Mouse (Mus musculus): Measurements from ENCODE around the gene Arxes1.
"Not testable (repeated sequence)": the region's sequence is repeated elsewhere in the genome, so short reads cannot be mapped to it uniquely, and the experiment has no call there.

Gene Arxes1

DNA sequence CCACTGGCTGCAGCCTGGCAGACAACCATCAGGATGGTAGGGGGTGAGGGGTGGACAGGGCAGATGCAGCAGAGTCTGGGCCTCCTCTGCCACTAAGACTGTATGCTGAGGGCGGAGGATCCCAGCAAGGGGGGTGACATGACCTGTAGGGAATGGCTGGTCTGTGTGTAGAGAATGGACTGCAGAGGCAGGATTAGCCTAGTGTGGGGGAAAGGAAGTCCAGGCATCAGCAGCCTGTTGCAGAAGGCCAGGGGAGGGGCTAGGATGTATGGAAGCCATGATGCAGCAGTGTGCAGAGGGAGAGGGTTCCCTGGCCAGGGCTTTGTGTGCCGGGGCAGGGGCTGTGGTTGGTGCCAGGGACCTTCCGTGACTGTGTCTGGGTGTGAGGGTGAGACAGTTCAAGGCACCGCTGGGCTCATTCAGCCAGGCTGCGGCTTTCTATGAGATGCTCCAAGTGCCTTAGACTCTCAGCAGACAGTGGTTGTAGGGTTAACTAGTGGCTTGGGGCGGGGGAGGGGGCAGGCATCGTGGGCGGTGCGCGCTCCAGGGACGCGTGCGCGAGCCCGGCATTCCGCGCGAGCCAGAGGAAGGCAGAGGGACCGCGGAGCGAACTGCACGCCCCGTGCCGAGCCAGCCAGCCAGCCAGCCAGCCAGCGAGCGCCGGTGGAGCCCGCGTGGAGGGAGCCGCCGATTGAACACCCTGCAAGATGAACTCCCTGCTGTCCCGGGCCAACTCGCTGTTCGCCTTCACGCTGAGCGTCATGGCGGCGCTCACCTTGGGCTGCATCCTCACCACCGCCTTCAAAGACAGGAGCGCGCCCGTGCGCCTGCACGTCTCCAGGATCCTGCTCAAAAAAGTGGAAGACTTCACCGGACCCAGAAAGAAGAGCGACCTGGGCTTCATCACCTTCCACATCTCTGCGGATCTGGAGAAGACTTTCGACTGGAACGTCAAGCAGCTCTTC is at the start of gene Arxes1:
Arxes1 (plus strand) TSS at position 569 of the 965 bp plus-strand sequence.
- DNase-seq (ENCODE audit: low read depth, low spot score) = peak; percentile 28

DNA sequence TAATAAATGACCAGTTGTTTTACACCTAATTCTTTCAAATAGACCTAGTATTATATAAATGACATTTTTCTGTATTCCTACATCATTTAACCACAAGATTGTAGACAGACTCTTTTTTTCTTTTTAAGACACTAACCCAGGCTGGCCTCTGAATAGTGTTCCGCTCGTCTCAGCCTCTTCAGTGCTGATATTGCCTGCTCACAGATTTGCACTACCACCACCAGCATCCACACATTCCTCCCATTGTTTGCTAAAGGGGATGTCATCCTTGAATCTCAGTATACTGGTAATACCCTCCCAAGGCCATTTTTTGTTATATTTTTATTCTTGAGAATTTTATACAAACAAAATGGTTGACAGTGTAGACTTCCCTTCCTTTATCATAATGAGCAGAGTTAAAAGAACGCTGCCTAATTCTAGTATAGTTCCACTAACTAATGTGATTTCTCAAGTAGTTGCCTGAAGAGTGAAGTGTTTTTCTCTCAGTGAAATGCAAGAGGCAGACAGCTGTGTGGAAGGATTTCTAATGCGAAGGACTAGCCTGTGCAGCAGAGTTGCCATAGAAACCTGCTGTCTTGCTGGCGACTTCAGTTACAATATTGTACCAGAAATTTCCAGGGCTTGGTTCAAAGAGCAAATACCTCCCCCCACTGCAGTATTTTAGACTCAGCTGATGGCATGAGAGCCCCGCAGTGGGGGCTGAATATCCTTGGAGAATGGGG is 48.5 kb upstream of the Arxes1 start:
- DNase-seq (ENCODE audit: low read depth, low spot score) = no peak

DNA sequence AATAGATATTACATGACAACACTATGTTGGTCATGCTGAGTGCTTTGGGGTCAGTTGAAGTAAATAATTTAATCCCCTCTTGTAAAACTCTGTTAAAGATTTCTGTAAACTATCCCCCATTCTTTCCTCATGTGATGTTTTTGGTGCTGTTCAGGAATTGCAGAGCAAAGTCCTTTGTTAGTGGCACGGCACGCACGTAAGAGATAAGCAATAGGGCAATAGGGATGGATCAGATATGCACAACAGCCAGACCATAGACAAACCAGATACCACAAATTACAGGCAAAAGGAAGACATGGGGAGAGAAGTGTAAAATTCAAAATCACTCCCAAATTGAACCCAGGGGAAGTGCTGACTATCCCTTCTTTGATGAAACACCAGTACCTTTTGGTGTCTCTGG is 46.9 kb upstream of the Arxes1 start:
- no peak for DNase-seq (ENCODE audit: low read depth, low spot score)

DNA sequence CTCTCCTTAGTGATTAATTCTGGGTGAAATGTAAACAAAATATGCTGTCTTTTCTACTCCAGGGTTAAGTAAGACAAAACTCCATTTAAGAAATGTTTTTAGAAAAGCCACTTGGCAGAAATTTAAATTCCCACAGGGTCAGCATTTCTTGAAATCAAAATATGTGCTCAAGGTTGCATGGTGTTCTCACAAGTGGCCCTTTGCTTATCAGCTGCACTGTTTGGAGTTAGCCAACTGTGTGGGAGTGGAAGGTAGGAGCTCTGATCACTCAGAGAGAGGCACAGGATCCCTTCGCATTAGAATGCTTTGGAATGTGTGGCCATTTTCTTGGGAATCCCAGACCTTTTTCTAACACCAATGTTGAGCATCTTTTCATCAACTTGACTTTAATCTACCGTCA is 42.5 kb upstream of the Arxes1 start:
- no peak for DNase-seq (ENCODE audit: low read depth, low spot score)

DNA sequence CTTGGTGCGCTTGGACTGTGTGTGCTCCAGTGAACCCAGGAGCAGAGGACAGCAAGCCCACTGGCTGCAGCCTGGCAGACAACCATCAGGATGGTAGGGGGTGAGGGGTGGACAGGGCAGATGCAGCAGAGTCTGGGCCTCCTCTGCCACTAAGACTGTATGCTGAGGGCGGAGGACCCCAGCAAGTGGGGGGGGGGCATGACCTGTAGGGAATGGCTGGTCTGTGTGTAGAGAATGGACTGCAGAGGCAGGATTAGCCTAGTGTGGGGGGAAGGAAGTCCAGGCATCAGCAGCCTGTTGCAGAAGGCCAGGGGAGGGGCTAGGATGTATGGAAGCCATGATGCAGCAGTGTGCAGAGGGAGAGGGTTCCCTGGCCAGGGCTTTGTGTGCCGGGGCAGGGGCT is 40.0 kb upstream of the Arxes1 start:
- peak; percentile 13 for DNase-seq (ENCODE audit: low read depth, low spot score)

DNA sequence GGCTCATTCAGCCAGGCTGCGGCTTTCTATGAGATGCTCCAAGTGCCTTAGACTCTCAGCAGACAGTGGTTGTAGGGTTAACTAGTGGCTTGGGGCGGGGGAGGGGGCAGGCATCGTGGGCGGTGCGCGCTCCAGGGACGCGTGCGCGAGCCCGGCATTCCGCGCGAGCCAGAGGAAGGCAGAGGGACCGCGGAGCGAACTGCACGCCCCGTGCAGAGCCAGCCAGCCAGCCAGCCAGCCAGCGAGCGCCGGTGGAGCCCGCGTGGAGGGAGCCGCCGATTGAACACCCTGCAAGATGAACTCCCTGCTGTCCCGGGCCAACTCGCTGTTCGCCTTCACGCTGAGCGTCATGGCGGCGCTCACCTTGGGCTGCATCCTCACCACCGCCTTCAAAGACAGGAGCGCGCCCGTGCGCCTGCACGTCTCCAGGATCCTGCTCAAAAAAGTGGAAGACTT is 39.5 kb upstream of the Arxes1 start, which contains the start of gene Arxes2:
Arxes2 (plus strand) TSS at position 161 of the 456 bp plus-strand sequence.
- not testable (repeated sequence) for DNase-seq (ENCODE audit: low read depth, low spot score)

DNA sequence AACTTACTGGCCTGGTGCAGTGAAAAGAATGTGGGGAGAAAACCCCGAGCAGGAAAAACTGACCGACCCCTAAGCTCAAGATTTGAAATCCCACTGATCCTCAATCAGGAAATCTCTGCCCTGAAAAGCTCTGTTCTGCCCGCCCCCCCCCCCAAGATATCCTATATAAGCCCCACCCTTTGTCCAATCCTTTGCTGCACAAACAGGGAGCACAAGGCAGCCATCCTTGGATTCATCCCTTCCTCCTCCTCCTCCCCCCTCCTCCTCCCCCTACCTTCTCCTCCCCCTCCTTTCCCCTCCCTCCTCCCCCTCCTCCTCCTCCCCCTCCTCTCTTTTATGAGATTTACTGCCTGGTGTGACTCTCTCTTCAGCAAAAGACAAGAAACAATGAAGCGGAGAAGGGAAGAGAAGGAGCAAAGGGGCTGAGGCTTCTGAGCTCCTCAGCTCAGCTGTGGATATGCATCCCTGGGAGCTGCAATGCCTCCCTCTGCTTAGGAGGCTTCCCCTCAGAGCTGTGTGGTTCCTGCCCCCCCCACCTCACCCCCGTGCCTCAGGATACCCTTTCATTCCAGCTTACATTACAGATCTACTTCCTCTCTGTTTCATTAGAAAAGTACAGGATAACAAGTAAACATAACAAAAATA is 25.8 kb upstream of the Arxes1 start:
- no peak for DNase-seq (ENCODE audit: low read depth, low spot score)

DNA sequence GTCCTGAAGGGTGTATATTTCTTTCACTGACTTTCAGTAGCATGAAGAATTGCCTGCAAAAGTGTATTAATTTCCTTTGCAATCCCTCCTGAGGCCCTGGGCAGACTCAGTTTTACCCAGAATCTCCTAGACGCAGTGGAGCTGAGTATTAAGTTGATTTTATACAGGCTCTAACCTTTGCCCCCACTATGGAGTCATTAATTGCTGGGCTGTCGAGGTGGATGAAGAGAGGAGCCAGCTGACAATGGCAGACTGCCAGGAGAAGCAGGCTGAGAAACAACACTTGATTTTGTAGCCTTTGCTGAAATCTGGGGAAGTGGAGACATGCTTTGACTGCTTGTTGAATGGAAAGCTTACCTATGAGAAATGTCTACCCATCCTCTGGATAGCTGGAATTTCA is 18.8 kb upstream of the Arxes1 start:
- no peak for DNase-seq (ENCODE audit: low read depth, low spot score)

DNA sequence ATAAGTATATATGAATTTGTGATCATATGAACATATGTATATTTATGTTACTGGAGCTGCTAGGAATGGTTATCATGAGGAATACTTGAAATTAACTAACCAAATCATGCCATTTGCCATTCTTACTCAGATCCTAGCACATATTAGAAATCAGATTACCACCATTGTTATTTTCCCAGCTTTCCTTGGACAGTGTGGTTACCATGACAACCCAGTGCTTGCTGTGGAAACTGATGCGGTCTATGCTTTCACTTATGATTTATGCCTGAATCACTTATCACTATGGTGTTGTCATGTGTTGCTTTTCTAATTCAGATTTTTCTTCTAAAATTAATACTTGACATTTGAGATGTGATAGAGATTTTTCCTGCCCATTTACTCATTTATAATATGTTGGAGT is 2.8 kb upstream of the Arxes1 start:
- no peak for DNase-seq (ENCODE audit: low read depth, low spot score)

DNA sequence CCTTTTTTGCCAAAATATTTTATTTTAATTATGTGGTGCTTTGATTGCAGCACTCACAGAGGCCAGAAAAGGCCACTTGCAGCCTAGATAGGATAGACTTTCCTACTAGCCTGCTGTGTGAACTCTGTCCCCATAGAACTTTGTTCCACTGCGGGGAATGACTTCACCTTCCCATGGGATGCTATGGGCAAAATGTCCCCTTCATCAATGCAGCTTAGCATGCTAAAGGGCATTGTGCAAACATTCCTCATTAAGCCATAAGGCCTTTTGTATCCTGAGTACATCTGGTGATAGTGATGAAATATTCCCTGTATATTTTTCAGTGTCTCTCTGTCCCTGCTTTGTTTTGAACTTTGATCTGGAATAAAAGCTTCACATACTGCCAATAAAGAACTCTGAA is 10.6 kb downstream of the Arxes1 start:
- DNase-seq (ENCODE audit: low read depth, low spot score) = no peak

DNA sequence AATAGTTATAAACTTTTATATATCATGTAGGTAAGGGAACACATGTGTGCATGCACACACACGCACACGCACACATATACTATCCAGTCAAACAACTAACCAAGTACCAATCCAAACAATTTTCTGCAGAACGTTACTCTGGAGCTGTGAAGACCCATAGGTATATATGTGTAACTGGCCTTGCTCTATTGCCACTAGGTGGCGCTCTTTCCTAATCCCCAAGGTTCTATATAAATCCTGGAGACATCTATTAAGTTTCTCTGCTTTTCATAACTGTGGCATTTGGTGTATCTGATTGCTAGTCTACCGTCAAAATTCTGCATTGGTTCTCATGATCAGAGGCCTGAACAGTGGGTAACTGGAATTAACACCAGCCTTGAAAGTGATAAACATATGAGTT is 14.4 kb downstream of the Arxes1 start:
- DNase-seq (ENCODE audit: low read depth, low spot score) = peak; percentile 66

DNA sequence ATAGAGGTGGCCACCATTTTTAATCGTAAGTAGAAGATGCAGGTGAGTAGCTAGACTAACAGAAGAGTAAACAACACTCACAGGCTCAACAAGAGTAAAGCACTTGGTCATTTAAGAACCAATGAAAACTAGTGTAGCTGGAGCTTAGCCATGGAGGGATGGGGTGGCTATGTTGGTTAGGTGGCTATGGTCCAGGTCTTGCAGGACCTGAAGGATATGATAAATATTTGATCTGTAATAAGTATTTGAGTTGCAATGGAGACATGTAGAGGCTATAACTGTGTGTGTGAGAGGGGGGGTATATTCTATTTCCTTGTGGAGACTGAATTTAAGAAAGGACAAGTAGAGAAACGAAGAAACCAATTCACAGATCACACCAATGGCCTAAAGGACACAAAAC is 18.1 kb downstream of the Arxes1 start:
- DNase-seq (ENCODE audit: low read depth, low spot score) = no peak

DNA sequence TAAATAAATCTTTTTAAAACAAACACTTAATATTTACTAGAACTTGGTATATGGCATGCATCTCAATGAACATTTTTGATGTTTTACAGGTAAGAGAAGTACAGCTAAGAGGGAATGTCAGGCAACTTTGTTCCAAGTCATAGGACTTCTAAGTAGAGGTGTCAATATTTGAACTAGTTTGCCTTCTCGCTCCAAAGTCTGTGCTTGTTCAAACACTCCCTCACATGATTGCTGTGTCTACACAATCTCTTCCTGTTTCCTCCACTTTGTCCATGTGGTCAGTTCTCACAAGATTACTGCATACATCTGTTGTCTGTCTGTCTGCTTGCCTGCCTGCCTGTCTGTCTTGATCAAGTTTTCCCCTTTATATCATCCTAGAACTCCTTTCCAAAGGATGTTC is 27.5 kb downstream of the Arxes1 start:
- DNase-seq (ENCODE audit: low read depth, low spot score) = no peak

DNA sequence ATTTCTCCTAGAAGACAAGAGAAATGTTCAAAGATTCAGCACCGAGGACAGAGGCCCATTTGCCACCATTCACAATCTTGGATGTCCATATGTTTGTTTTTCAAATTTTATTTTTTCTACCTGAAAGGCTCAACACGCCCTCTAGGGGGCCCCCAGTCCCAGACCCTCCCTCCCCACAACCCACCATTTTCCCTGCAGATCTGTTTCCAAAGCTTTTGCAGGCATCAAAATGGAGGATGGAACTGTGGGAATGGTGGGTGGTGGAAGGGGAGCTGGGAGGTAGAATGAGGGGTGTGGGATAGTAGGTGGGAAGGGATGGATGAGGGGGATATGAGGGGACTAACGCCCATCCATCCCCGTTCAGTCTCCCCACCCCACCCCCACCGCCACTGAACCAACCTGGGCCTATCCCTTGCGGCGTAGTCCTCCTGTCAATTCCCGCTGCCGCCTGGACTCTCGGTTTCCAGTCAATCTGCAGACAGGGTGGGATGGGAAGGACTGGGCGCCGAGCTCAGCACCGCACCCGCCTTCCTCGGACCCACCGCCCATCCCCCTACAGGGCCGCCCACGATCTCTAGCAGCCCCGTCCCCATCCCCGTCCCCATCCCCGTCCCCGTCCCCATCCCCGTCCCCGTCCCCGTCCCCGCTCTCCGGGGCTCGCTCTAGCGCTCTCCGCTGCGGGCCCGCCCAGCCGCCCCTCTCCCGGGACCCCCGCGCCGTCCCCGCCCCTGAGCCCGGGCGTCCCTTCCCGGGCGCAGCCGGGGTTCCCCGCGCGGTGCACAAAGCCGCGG is 34.2 kb downstream of the Arxes1 start:
- DNase-seq (ENCODE audit: low read depth, low spot score) = peak; percentile 54

DNA sequence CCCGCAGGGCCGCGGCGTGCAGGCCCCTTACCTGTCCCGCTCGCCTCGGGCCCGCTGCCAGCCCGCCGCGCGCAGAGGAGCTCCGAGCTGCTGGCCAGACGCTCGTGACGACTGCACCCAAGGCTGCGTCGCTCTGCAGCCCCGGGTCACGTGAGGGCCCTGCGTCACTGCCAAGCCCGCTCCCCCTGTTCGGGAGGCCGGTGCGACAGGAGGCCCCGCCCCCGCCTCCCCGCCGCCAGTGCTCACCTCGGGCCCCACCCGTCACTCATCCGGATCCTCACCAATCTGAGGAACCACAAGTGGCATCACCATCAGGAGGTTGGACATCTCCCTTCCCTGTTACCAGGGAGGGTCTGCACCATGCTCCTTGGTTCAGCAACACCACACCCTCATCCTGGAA is 34.9 kb downstream of the Arxes1 start, which contains the start of gene Bex2:
Bex2 (minus strand) TSS at position 217 of the 400 bp plus-strand sequence.
- peak; percentile 30 for DNase-seq (ENCODE audit: low read depth, low spot score)

All from ZHBTc4 (cell line).